Mouse (Mus musculus) liver, embryonic 14.5 days (tissue): ENCODE measurements around the gene Ano10.

Experiments used
- CTCF ChIP-seq: IDR thresholded peaks from 2 replicates; pipeline ENCODE4 v1.5.1; 2016; ENCODE audit warnings: antibody characterized with exemption, low read depth, control low read depth
- EP300 ChIP-seq: IDR thresholded peaks from 2 replicates; pipeline ENCODE4 v1.6.1; 2016; ENCODE audit warnings: antibody characterized with exemption, low read depth

- TF ChIP-seq CTCF = no peak
- no peak for TF ChIP-seq EP300
Observed at GRCm38 (mm10) chr9:122148356-122148755, 145.9 kb downstream of the Ano10 start.
